Mouse (Mus musculus) erythroblast, embryonic 14.5 days (primary cell): ENCODE measurements around the gene Lsm3.

Source experiments
- GATA1 ChIP-seq: IDR thresholded peaks from 2 replicates; pipeline ENCODE4 v1.6.1; 2012; ENCODE audit warnings: low read length, inconsistent platforms, mixed read lengths
- TAL1 ChIP-seq: IDR thresholded peaks from 3 replicates; pipeline ENCODE4 v1.6.1; 2012; ENCODE audit warnings: low read length, inconsistent platforms, mixed read lengths

DNA sequence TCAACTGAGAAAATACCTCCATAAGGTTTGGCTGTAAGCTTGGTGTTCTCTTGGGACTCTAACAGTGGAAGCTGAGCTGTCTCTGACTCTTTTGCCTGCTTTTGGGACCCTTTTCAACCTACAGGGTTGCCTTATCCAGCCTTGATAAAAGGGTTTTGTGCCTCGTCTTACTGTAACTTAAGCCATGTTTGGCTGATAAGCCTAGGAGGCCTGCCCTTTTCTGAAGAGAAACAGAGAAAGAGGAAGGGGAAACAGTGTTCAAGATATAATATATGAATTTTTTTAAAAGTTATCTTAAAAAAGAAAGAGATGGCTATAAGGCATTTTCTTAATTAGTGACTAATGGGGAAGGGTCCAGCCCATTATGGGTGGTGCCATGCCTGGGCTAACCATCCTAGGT lies 12.4 kb upstream of the Lsm3 start:
- TF ChIP-seq TAL1 (no peak), GATA1 (no peak)
